Mouse (Mus musculus) bone marrow, adult 2 months (tissue): ENCODE measurements at regions not wholly inside any gene's neighbourhood (a gene's known extent, or its start where the extent isn't known, plus 50 kb on each side); places are given as distances from the start of the nearest gene placed in this dataset.

Experiments used
- CTCF ChIP-seq: fragments of 200-500 bp; IDR thresholded peaks from 2 replicates; pipeline ENCODE4 v1.5.1; 2011; ENCODE audit warnings: low read length, control low read depth; ENCODE audit not compliant: control insufficient read depth, insufficient read depth
- POLR2A ChIP-seq: fragments of 200-500 bp; IDR thresholded peaks from 2 replicates; pipeline ENCODE4 v1.6.1; 2011; ENCODE audit warnings: low read depth, mild to moderate bottlenecking, control low read depth, low read length, borderline replicate concordance; ENCODE audit not compliant: control insufficient read depth

DNA sequence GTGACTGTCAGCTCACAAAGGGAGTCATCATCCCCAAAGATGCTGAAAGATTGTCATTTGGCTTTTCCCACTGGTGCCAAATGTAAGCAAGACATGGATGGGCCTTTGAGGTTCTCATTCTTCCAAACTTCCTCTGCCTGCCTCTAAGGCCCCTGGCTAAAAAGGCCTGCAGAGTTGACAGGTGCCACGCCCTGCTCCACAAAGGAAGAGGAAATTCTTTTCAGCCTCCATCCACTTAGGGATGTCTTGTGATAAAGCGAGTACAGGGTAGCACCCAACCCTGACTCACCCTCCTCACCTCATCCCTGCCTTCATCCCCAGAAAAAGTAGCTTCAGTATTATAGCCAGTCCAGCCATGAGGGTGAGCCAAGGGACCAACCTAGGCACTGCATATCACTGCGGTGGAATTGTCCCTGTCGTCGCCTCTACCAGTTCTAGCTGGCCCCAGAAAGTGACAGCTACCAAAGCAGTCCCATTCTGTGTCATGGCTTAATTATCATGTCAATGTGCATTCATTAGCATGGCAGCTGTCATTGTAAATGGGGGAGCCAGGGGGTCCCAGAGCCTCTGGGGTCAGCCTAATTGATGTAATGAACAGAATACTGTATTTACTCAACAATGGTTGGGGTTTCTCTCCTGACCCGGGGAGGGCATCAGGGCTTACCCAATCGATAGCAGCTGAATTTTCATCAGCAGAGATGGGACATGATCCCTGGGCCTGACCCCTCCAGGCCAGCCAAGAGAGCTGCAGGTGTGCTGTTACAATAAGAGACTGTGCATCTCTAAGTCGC is 104.5 kb upstream of the Tbx20 start:
- no peak for TF ChIP-seq POLR2A
- no peak for TF ChIP-seq CTCF
